Mouse (Mus musculus) olfactory bulb, adult 2 months (tissue): ENCODE results near the gene Unc5b. TPM values are rescaled to one million over a fixed set of nuclear protein-coding genes. Genes with fewer than 3 reads are reported as not detected.
A peak's percentile ranks its signal among the peaks of the same experiment; 100 is the strongest.

Source experiments
- H3K27ac ChIP-seq: fragments of 200-500 bp; 2 replicates; pipeline ENCODE4 v1.5.1; 2012; ENCODE audit warnings: low read depth, low read length; ENCODE audit not compliant: insufficient read depth
- H3K4me1 ChIP-seq: fragments of 200-500 bp; 2 replicates; pipeline ENCODE4 v1.6.1; 2012; ENCODE audit warnings: low read length; ENCODE audit not compliant: control insufficient read depth, insufficient read depth
- H3K4me3 ChIP-seq: fragments of 200-500 bp; 2 replicates; pipeline ENCODE4 v1.5.1; 2012; ENCODE audit warnings: mild to moderate bottlenecking, low read depth, low read length, moderate library complexity; ENCODE audit not compliant: insufficient read depth
- CTCF ChIP-seq: fragments of 200-500 bp; IDR thresholded peaks from 2 replicates; pipeline ENCODE4 v1.5.1; 2012; ENCODE audit warnings: low read depth, mild to moderate bottlenecking, low read length, moderate library complexity; ENCODE audit not compliant: insufficient read depth
- POLR2A ChIP-seq: fragments of 200-500 bp; IDR thresholded peaks from 2 replicates; pipeline ENCODE4 v1.6.1; 2012; ENCODE audit warnings: mild to moderate bottlenecking, low read depth, low read length, moderate library complexity; ENCODE audit not compliant: insufficient read depth
- WGBS: fragments of 180-500 bp; shearing (Covaris S2); methylation state at CpG from one replicate; pipeline ENCODE4 v1.1.7; 2018; 5-methylcytosine and 5-hydroxymethylcytosine counted together
- polyA plus RNA-seq: library from polyadenylated mRNA; stranded (reverse); fragments of >200 nt; gene quantifications from 2 replicates; pipeline ENCODE4 v1.2.4, GENCODE M21; 2012; ENCODE audit warnings: low replicate concordance; ENCODE audit not compliant: missing spikeins, insufficient read depth, insufficient read length

Gene Unc5b
- polyA plus RNA-seq, 1 experiment: not detected

- no peak overlapping the region for H3K27ac ChIP-seq
- TF ChIP-seq POLR2A (no peak), CTCF (no peak)
- no peak overlapping the region for H3K4me3 ChIP-seq
- peaks cover 22% of the 10 kb centered on the region for H3K4me1 ChIP-seq
- WGBS: 91% methylated on average over 17 of the region's 17 CpGs
These were observed 8.5 kb downstream of the Unc5b start for GRCm38 (mm10) chr10:60822641-60823425.

GRCm38 (mm10) chr10:60821736-60822358, 9.5 kb downstream of the Unc5b start:
- WGBS: 67% methylated on average over 7 of the region's 7 CpGs
- Histone ChIP-seq H3K4me1 (peaks cover 14% of the 10 kb centered on the region), H3K27ac (no peak overlapping the region), H3K4me3 (no peak overlapping the region)
- no peak for TF ChIP-seq CTCF
- no peak for TF ChIP-seq POLR2A

- no peak for TF ChIP-seq POLR2A
- no peak for TF ChIP-seq CTCF
- H3K4me1 ChIP-seq: peaks cover 13% of the 10 kb centered on the region
- H3K27ac ChIP-seq: no peak overlapping the region
- no peak overlapping the region for H3K4me3 ChIP-seq
These were observed 10.1 kb downstream of the Unc5b start for GRCm38 (mm10) chr10:60821311-60821710.

GRCm38 (mm10) chr10:60820552-60820951, 10.8 kb downstream of the Unc5b start:
- H3K4me3 ChIP-seq: no peak overlapping the region
- no peak for TF ChIP-seq POLR2A
- TF ChIP-seq CTCF: no peak
- H3K27ac ChIP-seq: no peak overlapping the region
- H3K4me1 ChIP-seq: peaks cover 17% of the 10 kb centered on the region
- 86% methylated on average over 11 of the region's 11 CpGs for WGBS

- Histone ChIP-seq H3K4me1 (peaks cover 23% of the 10 kb centered on the region), H3K27ac (no peak overlapping the region), H3K4me3 (no peak overlapping the region)
- WGBS: 92% methylated on average over 12 of the region's 12 CpGs
- TF ChIP-seq CTCF: no peak
- no peak for TF ChIP-seq POLR2A
These were observed 11.7 kb downstream of the Unc5b start for GRCm38 (mm10) chr10:60819654-60820192.

- H3K27ac ChIP-seq: no peak overlapping the region
- no peak overlapping the region for H3K4me3 ChIP-seq
- WGBS: 79% methylated on average over 5 of the region's 5 CpGs
These were observed 12.2 kb downstream of the Unc5b start for GRCm38 (mm10) chr10:60819179-60819578.

GRCm38 (mm10) chr10:60818708-60819107, 12.7 kb downstream of the Unc5b start:
- WGBS: 96% methylated on average over 7 of the region's 7 CpGs
- Histone ChIP-seq H3K4me1 (peaks cover 30% of the 10 kb centered on the region), H3K4me3 (no peak overlapping the region), H3K27ac (no peak overlapping the region)
- no peak for TF ChIP-seq CTCF
- TF ChIP-seq POLR2A: no peak

More at GRCm38 (mm10) chr10:60819179-60819578, 12.2 kb downstream of the Unc5b start:
- H3K4me1 ChIP-seq: peaks cover 28% of the 10 kb centered on the region
- TF ChIP-seq POLR2A (no peak), CTCF (no peak)

- H3K27ac ChIP-seq: no peak overlapping the region
- 96% methylated on average over 6 of the region's 6 CpGs for WGBS
- TF ChIP-seq CTCF (no peak), POLR2A (no peak)
- peaks cover 34% of the 10 kb centered on the region for H3K4me1 ChIP-seq
- no peak overlapping the region for H3K4me3 ChIP-seq
These were observed 13.5 kb downstream of the Unc5b start for GRCm38 (mm10) chr10:60817868-60818267.

GRCm38 (mm10) chr10:60816872-60817648, 14.3 kb downstream of the Unc5b start:
- Histone ChIP-seq H3K4me1 (peaks cover 32% of the 10 kb centered on the region), H3K27ac (no peak overlapping the region), H3K4me3 (peak overlapping the region; percentile 7; the same call in 1 of the 2 replicates)
- TF ChIP-seq POLR2A: no peak
- TF ChIP-seq CTCF: no peak
- WGBS: 33% methylated on average over 14 of the region's 14 CpGs
